Mouse (Mus musculus) urinary bladder, postnatal 14 days (tissue): ENCODE data around the gene Sgk2.

Experiments used
- DNase-seq: peaks from one replicate; pipeline ENCODE4 v3.0.0; 2021; ENCODE audit warnings: low spot score

Gene Sgk2

GRCm38 (mm10) chr2:162987218-162987617, at the start of gene Sgk2:
Gene Sgk2, plus strand, starts transcription at chr2:162987330.
- DNase-seq = peak; percentile 24

GRCm38 (mm10) chr2:162939562-162939961, 47.6 kb upstream of the Sgk2 start:
- DNase-seq = no peak

GRCm38 (mm10) chr2:162943148-162943846, 43.8 kb upstream of the Sgk2 start, which contains the start of gene L3mbtl1:
Gene L3mbtl1, plus strand, starts transcription at chr2:162943472.
- DNase-seq = no peak

- no peak for DNase-seq
These were observed 43.2 kb upstream of the Sgk2 start for GRCm38 (mm10) chr2:162943931-162944330.

- DNase-seq = no peak
These were observed 40.2 kb upstream of the Sgk2 start for GRCm38 (mm10) chr2:162946964-162947363.

- peak; percentile 58 for DNase-seq
These were observed 39.4 kb upstream of the Sgk2 start for GRCm38 (mm10) chr2:162947736-162948135.

GRCm38 (mm10) chr2:162948221-162948620, 38.9 kb upstream of the Sgk2 start:
- DNase-seq = no peak

GRCm38 (mm10) chr2:162950776-162951175, 36.4 kb upstream of the Sgk2 start:
- no peak for DNase-seq

- DNase-seq = no peak
These were observed 30.3 kb upstream of the Sgk2 start for GRCm38 (mm10) chr2:162956843-162957242.

- DNase-seq = no peak
These were observed 25.8 kb upstream of the Sgk2 start for GRCm38 (mm10) chr2:162961321-162961720.

- DNase-seq = no peak
These were observed 20.4 kb upstream of the Sgk2 start for GRCm38 (mm10) chr2:162966734-162967133.

GRCm38 (mm10) chr2:162968357-162968756, 18.8 kb upstream of the Sgk2 start:
- peak; percentile 30 for DNase-seq

GRCm38 (mm10) chr2:162969101-162969500, 18.0 kb upstream of the Sgk2 start:
- DNase-seq = no peak

- no peak for DNase-seq
These were observed 16.2 kb upstream of the Sgk2 start for GRCm38 (mm10) chr2:162970896-162971295.

- DNase-seq = no peak
These were observed 14.4 kb upstream of the Sgk2 start for GRCm38 (mm10) chr2:162972752-162973151.

- DNase-seq = no peak
These were observed 13.9 kb upstream of the Sgk2 start for GRCm38 (mm10) chr2:162973206-162973605.

- DNase-seq = peak; percentile 45
These were observed 13.5 kb upstream of the Sgk2 start for GRCm38 (mm10) chr2:162973637-162974036.

- DNase-seq = no peak
These were observed 11.9 kb upstream of the Sgk2 start for GRCm38 (mm10) chr2:162975157-162975775.

- DNase-seq = no peak
These were observed 11.1 kb upstream of the Sgk2 start for GRCm38 (mm10) chr2:162976001-162976400.

- DNase-seq = no peak
These were observed 2.7 kb upstream of the Sgk2 start for GRCm38 (mm10) chr2:162984381-162984780.

GRCm38 (mm10) chr2:162985923-162986322, 1.2 kb upstream of the Sgk2 start:
- DNase-seq = peak; percentile 34

GRCm38 (mm10) chr2:162986764-162987163, 366 bp upstream of the Sgk2 start:
- no peak for DNase-seq

GRCm38 (mm10) chr2:162988235-162988634, 1.1 kb downstream of the Sgk2 start:
- DNase-seq = no peak
